Mouse (Mus musculus): ENCODE data around the gene Eya4.

GRCm38 (mm10) chr10:23126529-23126928, 224.1 kb downstream of the Eya4 start:
- no peak for TF ChIP-seq CTCF (IDR thresholded peaks at IDR 0.05; ENCODE audit: borderline replicate concordance, extremely low read depth, insufficient read depth, insufficient read length)
- TF ChIP-seq POLR2A (IDR thresholded peaks at IDR 0.05; ENCODE audit: borderline replicate concordance, extremely low read depth, insufficient read depth, insufficient read length, poor library complexity, severe bottlenecking) = no peak

Data from brain, embryonic 14.5 days (tissue).